Mouse (Mus musculus) forebrain, embryonic 16.5 days (tissue): ENCODE results near the gene Cngb1. TPM values are rescaled to one million over a fixed set of nuclear protein-coding genes. Genes with fewer than 3 reads are reported as not detected.
A peak's percentile ranks its signal among the peaks of the same experiment; 100 is the strongest.

ENCODE experiments used
- ATAC-seq: fragments of 200-750 bp; cut with Nextera tagmentation; 2 replicates; pipeline ENCODE4 v1.8.0; 2017; ENCODE audit warnings: mild to moderate bottlenecking, moderate library complexity
- H3K27ac ChIP-seq: fragments of 300-500 bp; sonication (generic); 2 replicates; pipeline ENCODE4 v1.5.1; 2014; ENCODE audit warnings: low read length, control low read depth
- H3K27me3 ChIP-seq: fragments of 300-500 bp; sonication (generic); replicated peaks from 2 replicates; pipeline ENCODE4 v1.6.1; 2014; ENCODE audit warnings: low read length; ENCODE audit not compliant: control insufficient read depth, insufficient read depth
- H3K36me3 ChIP-seq: fragments of 300-500 bp; sonication (generic); 2 replicates; pipeline ENCODE4 v1.6.1; 2014; ENCODE audit not compliant: control insufficient read depth, insufficient read depth
- H3K4me1 ChIP-seq: fragments of 300-500 bp; sonication (generic); replicated peaks from 2 replicates; pipeline ENCODE4 v1.6.1; 2014; ENCODE audit warnings: low read length; ENCODE audit not compliant: control insufficient read depth, insufficient read depth
- H3K4me2 ChIP-seq: fragments of 300-500 bp; sonication (generic); 2 replicates; pipeline ENCODE4 v1.6.1; 2014; ENCODE audit warnings: mild to moderate bottlenecking, low read length, control low read depth
- H3K4me3 ChIP-seq: fragments of 300-500 bp; sonication (generic); replicated peaks from 2 replicates; pipeline ENCODE4 v1.5.1; 2014; ENCODE audit warnings: mild to moderate bottlenecking, low read length, control low read depth
- H3K9ac ChIP-seq: fragments of 300-500 bp; sonication (generic); replicated peaks from 2 replicates; pipeline ENCODE4 v1.6.1; 2014; ENCODE audit warnings: low read depth, low read length, control low read depth
- H3K9me3 ChIP-seq: fragments of 300-500 bp; sonication (generic); 2 replicates; pipeline ENCODE4 v1.6.1; 2016; ENCODE audit warnings: low read length; ENCODE audit not compliant: control insufficient read depth
- WGBS: fragments of 180-500 bp; shearing (Covaris S2); extraction: QIAGEN DNeasy Blood & Tissue Kit; methylation state at CpG from one replicate; pipeline ENCODE4 v1.1.7; 2014; 5-methylcytosine and 5-hydroxymethylcytosine counted together
- polyA plus RNA-seq: library from polyadenylated mRNA; unstranded; fragments of >200 nt; fragmentation: Nextera tagmentation; extraction: Ambion mirVana; gene quantifications from 2 replicates; pipeline ENCODE4 v1.2.1, GENCODE M21; 2015

The Cngb1 gene
- 0.16 and 0.52 TPM in 2 replicates for polyA plus RNA-seq

DNA sequence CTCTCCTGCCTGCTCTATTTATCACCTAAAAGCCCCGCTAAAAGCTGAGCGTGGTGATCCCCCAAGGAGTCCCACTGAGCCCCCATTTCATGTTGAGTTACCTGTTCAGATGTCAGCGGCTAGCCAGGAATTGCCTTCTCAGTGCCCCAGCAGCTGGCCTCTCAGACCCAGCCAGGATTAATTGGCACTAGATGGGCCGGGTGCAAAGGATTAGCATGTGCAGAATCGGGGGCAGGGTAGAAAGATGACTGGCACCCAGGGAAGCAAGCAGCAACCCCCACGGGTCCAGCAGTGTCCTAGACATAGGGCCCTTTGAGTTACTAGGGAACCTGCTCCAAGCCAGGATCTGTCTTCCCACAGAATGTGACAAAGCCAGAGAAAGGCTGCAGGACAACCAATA is at the start of gene Cngb1:
Cngb1 (minus strand) TSS at position 155 of the 400 bp plus-strand sequence.
- Histone ChIP-seq H3K9me3 (no peaks in the 10 kb centered on the region), H3K4me3 (no peak within 1 kb of the TSS), H3K27me3 (no peaks in the 10 kb centered on the region), H3K36me3 (no peaks in the 10 kb centered on the region), H3K4me2 (no peak within 1 kb of the TSS), H3K9ac (no peak within 1 kb of the TSS), H3K4me1 (peaks cover 9% of the 10 kb centered on the region), H3K27ac (no peak within 1 kb of the TSS)
- no peak for ATAC-seq
- 55% methylated on average over 6 of the region's 6 CpGs for WGBS

DNA sequence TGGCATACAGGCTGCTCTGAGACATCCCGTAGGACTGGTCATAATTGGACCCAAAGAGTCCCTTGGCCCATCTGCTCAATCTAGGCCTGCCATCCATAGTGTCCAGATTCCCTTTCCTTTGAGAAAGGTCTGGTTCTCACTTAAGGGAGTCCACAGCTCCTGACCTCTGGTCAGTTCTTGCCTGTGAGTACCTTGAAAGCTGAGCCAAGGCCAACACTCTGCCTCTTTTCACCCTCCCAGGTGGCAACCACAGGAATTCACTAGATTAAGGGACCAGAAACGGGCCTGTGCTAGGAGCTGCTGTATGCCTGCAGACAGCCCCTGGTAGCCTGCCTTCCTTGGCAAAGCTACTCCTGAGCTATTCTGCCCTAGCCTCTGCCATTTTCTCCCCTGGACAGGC is 48.2 kb upstream of the Cngb1 start:
- Histone ChIP-seq H3K4me1 (peaks cover 24% of the 10 kb centered on the region), H3K4me2 (no peak overlapping the region), H3K27me3 (no peaks in the 10 kb centered on the region), H3K27ac (no peak overlapping the region), H3K9me3 (no peaks in the 10 kb centered on the region), H3K4me3 (no peak overlapping the region), H3K36me3 (no peaks in the 10 kb centered on the region), H3K9ac (no peak overlapping the region)
- no peak for ATAC-seq
- WGBS, result 85% methylated on average over 2 of the region's 2 CpGs

DNA sequence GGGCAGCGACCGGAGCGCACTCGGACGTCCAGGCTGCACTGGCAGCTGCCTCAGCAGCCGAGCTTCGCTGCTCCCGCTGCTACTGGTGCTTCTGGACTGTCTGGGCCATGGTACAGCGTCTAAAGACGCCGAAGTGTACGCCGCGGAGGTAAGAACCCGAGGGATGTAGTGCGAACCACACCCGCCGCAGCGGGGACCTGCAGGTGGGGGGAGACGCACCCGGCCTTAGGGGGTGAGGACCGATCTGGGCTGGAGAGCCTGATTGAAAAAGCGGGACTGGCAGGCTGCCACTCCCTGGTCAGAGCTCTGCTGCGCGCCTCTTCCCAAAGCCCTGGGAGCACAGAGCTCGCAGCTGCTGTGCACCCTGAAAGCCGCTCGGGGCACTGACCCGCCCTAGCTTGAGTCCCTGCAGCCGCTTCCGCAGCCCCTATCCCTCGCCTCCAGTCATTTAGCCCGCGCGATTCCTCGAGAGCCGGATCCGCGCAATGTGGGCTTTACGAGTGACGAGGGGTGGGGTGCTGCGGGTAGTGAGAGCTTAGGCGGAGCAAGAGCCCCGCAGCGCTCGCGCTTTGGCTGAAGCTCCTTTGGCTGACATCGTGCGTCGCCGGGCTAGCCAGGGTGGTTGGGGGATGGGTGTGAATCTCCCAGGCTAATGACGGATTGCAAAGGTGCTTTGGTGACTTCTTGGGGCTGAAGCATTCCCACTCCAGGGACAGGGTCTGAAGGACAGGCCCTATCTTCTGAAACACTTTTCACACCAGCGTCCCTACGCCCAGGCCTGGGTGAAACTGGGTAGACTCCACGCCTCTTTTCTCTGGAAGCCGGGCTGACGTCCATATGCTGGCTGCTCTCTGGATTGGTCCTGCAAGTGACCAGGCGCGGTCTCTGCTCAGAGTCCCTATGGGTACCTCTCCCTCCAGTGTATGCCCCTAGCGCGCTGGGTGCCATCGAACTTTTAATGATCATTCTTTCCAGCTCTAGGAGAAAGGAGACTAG is 46.8 kb upstream of the Cngb1 start:
- H3K4me2 ChIP-seq, result peak overlapping the region; percentile 97
- ATAC-seq, result peak; percentile 43
- no peaks in the 10 kb centered on the region for H3K36me3 ChIP-seq
- peak overlapping the region; percentile 81 for H3K4me3 ChIP-seq
- H3K4me1 ChIP-seq, result peaks cover 37% of the 10 kb centered on the region
- no peaks in the 10 kb centered on the region for H3K9me3 ChIP-seq
- WGBS, result 1% methylated on average over 59 of the region's 62 CpGs
- H3K27me3 ChIP-seq, result no peaks in the 10 kb centered on the region
- peak overlapping the region; percentile 81 for H3K9ac ChIP-seq
- H3K27ac ChIP-seq, result peak overlapping the region; percentile 87

DNA sequence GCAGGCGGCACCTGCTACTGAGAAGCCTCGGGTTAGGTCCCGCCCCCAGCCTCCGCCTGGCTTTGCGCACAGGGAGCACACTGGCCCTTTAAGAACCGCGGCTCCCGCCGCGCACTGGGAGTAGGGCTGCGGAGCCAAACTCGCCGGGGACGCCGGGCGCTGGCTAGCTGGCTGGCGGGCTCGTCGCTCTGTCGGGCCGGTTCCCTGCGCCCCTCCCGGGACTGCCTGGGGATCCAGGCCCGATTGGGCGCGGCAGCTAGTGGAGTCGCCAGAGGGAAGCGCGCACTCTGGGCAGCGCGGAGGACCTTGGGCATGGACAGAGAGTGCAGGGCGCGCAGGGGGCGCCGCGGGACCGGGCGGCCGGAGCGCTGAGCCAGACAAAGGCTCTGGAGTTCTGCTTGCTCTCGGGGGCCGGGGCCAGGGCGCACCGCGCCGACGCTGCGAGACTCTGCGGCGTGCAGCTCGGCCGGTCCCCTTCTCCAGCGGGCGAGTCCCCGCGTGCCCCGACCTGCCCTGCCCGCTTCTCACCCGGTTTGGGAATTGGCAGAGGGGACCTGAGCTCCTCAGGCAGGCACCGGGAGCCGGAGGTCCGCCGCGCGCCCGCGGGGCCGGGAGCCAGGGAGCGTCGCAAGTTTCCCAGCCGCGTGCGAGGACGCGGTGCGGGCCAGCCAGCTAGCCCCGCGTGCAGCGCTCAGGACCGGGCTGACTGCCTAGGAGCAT is 45.9 kb upstream of the Cngb1 start, which contains the start of gene Mmp15:
Mmp15 (plus strand) TSS at position 118 of the 720 bp plus-strand sequence.
- Histone ChIP-seq H3K4me2 (peak within 1 kb of the TSS; percentile 97), H3K9me3 (no peaks in the 10 kb centered on the region), H3K4me1 (peaks cover 37% of the 10 kb centered on the region), H3K36me3 (no peaks in the 10 kb centered on the region), H3K27me3 (no peaks in the 10 kb centered on the region), H3K27ac (peak within 1 kb of the TSS; percentile 87), H3K4me3 (peak within 1 kb of the TSS; percentile 81), H3K9ac (peak within 1 kb of the TSS; percentile 81)
- peak; percentile 75 for ATAC-seq
- WGBS, result under 1% methylated on average over 64 of the region's 80 CpGs

DNA sequence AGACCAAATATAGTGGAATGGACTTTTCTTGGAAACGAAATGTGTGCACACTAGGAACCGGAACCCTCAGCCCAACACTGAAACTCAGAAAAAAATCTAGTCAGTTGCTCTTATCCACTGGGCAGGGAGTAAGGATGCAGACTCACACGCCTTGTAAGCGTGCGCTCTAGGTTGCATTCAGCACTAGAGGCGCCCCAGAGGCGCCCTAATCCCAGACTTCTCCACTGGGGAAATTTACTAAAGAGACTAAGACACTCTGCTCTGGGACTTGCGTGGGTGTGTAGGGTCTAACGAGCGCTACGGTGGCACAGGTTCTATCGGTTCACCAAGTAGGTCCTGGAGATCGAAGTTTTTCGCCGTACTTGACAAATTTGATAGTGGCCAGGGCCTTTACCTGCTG is 45.1 kb upstream of the Cngb1 start:
- H3K9me3 ChIP-seq, result no peaks in the 10 kb centered on the region
- H3K4me3 ChIP-seq, result peak overlapping the region; percentile 81
- H3K4me2 ChIP-seq, result peak overlapping the region; percentile 97
- H3K36me3 ChIP-seq, result no peaks in the 10 kb centered on the region
- no peaks in the 10 kb centered on the region for H3K27me3 ChIP-seq
- WGBS, result 2% methylated on average over 15 of the region's 15 CpGs
- H3K27ac ChIP-seq, result no peak overlapping the region
- peak overlapping the region; percentile 81 for H3K9ac ChIP-seq
- H3K4me1 ChIP-seq, result peaks cover 40% of the 10 kb centered on the region
- ATAC-seq, result peak; percentile 36; the same call in 1 of the 2 replicates

DNA sequence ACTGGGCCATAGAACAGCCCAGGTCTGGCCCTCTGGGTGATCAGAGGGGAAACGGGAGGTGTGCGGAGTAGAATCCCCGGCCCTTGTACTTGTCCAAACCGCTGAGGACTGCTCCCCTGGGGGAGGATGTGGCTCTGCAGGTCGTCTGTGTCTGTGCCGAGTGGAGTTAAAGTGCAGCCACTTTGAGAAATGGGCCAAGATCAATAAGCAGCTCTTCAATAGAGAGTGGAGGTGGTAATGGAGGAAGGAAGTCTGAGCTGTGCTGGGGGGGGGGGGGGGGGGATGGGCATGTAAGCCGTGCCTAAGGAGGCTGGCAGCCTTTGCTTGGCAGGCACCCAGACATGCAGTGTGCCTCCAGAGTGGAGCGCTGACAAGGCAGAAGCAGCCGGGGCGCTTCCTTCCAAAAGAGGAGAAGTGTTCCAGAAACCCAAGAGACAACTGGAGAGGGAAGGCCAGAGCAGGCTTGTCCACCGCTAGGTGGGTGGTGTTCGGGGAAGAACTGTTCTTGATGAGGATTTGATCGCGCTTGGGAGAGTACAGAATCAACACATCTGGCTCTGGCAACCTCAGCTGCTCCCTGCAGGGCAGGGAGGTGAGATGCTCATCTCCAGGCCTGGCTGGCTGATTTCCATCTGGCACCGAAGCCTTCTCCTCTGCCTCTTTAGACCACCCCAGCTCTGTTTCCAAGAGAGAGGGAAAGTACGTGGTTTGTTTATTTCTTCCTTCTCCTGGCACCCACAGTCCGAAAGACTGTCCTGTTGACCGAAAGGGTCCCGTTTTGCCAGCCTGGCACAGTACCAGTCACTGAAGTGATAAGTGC is 42.6 kb upstream of the Cngb1 start:
- Histone ChIP-seq H3K4me1 (peaks cover 35% of the 10 kb centered on the region), H3K27ac (peak overlapping the region; percentile 10; the same call in 1 of the 2 replicates), H3K36me3 (peaks cover 3% of the 10 kb centered on the region; the same call in 1 of the 2 replicates), H3K9ac (0 out of 2 replicates have a peak overlapping the region, but pooled peaks have one; percentile 22), H3K9me3 (no peaks in the 10 kb centered on the region), H3K4me3 (no peak overlapping the region), H3K27me3 (no peaks in the 10 kb centered on the region), H3K4me2 (peak overlapping the region; percentile 38)
- 29% methylated on average over 19 of the region's 19 CpGs for WGBS
- peak; percentile 21 for ATAC-seq

DNA sequence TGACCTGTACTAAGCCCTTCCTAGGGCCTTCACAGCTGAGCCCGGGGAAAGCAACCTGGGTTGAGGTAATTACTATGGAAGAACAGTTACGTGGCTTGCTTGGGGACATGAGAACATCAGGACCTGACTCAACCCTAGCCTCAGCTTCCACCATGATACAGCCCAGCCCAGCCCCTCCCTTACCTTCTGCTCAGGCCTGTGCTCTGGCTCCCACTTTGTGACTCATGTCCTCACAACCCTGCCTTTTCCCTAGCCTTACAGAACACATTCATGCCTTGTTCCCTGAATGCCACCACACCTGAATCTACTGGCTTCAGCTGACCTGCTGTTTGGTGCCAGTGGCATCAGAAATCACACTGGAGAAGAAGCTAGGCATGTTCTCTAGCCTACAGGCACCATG is 42.0 kb upstream of the Cngb1 start:
- Histone ChIP-seq H3K36me3 (peaks cover 6% of the 10 kb centered on the region; the same call in 1 of the 2 replicates), H3K27ac (no peak overlapping the region), H3K27me3 (no peaks in the 10 kb centered on the region), H3K9ac (no peak overlapping the region), H3K4me2 (no peak overlapping the region), H3K4me1 (peaks cover 29% of the 10 kb centered on the region), H3K4me3 (no peak overlapping the region), H3K9me3 (no peaks in the 10 kb centered on the region)
- WGBS, result 72% methylated on average over 2 of the region's 2 CpGs
- no peak for ATAC-seq

DNA sequence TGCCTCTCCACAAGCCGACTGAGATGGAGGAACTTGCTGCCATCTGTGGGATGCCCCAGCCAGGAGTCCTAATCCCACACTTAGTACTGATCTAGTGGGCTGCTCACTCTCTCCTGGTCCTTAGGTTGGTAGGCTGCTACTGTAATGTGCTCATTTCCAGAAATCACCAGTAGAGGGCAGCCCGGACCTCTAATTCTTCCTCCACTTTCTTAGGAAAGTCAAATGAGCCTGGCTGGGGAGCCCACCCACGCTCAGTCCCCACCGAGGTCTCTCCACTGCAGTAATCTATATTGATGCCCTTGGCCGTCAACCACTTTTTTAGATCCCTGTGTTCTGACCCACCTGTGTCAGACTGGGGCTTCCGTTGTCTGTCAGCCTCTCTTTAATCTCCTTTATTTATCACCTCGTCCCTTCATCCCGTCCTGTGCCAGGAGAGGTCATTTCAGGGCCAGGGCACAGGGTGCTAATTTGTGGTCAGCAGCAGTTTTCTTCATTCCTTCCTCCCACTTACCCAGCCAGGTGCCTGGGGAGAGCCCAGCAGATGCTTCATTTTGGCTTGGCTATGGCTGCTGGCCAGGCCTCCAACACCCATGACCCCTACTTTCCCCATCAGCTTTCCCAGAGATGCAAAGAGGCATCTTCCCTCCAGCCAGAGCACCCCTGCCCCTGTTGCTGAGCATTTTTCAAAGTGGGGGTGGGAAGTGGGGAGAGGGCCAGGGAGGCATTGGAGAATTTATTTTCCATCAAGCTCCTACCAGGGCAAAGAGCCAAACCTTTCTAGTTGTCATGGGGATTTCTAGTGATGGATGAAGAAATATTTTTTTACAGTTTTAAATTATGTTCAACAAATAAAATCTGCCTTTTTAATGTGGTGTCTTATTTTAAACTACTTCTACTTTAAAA is 40.5 kb upstream of the Cngb1 start:
- Histone ChIP-seq H3K4me2 (no peak overlapping the region), H3K27ac (no peak overlapping the region), H3K9me3 (no peaks in the 10 kb centered on the region), H3K27me3 (no peaks in the 10 kb centered on the region), H3K4me1 (peaks cover 26% of the 10 kb centered on the region), H3K36me3 (peaks cover 6% of the 10 kb centered on the region; the same call in 1 of the 2 replicates), H3K4me3 (no peak overlapping the region), H3K9ac (no peak overlapping the region)
- peak; percentile 51 for ATAC-seq
- whole genome bisulfite sequencing, result 29% methylated on average over 8 of the region's 8 CpGs
